Mouse (Mus musculus) heart, postnatal 0 days (tissue): ENCODE measurements around the gene Pigg. TPM values are rescaled to one million over a fixed set of nuclear protein-coding genes. Genes with fewer than 3 reads are reported as not detected.

Experiments used
- ATAC-seq: fragments of 200-750 bp; cut with Nextera tagmentation; 2 replicates; pipeline ENCODE4 v1.8.0; 2017; ENCODE audit warnings: low read depth, moderate number of reproducible peaks, moderate library complexity; ENCODE audit not compliant: insufficient read depth
- DNase-seq: peaks from one replicate; pipeline ENCODE4 v3.0.0-alpha.2; 2016; ENCODE audit warnings: low spot score
- H3K27ac ChIP-seq: fragments of 300-500 bp; sonication (generic); 2 replicates; pipeline ENCODE4 v1.5.1; 2014; ENCODE audit warnings: low read depth, mild to moderate bottlenecking
- H3K27me3 ChIP-seq: fragments of 300-500 bp; sonication (generic); 2 replicates; pipeline ENCODE4 v1.6.1; 2014; ENCODE audit warnings: low read length, mixed read lengths; ENCODE audit not compliant: control insufficient read depth, insufficient read depth
- H3K36me3 ChIP-seq: fragments of 300-500 bp; sonication (generic); replicated peaks from 2 replicates; pipeline ENCODE4 v1.6.1; 2014; ENCODE audit warnings: low read length, mixed read lengths; ENCODE audit not compliant: control insufficient read depth, insufficient read depth
- H3K4me1 ChIP-seq: fragments of 300-500 bp; sonication (generic); 2 replicates; pipeline ENCODE4 v1.6.1; 2014; ENCODE audit warnings: antibody characterized with exemption; ENCODE audit not compliant: control insufficient read depth, insufficient read depth
- H3K4me2 ChIP-seq: fragments of 300-500 bp; sonication (generic); 2 replicates; pipeline ENCODE4 v1.6.1; 2014; ENCODE audit warnings: low read depth, mild to moderate bottlenecking, low read length, moderate library complexity
- H3K4me3 ChIP-seq: fragments of 300-500 bp; sonication (generic); 2 replicates; pipeline ENCODE4 v1.5.1; 2014; ENCODE audit warnings: low read depth, low read length
- H3K9ac ChIP-seq: fragments of 300-500 bp; sonication (generic); replicated peaks from 2 replicates; pipeline ENCODE4 v1.6.1; 2014; ENCODE audit warnings: low read depth, low read length, mixed read lengths
- H3K9me3 ChIP-seq: fragments of 300-500 bp; sonication (generic); replicated peaks from 2 replicates; pipeline ENCODE4 v1.6.1; 2016; ENCODE audit warnings: low read length; ENCODE audit not compliant: control insufficient read depth
- CTCF ChIP-seq: IDR thresholded peaks from 2 replicates; pipeline ENCODE4 v1.5.1; 2016; ENCODE audit warnings: antibody characterized with exemption, control low read depth, low read depth
- EP300 ChIP-seq: IDR thresholded peaks from 2 replicates; pipeline ENCODE4 v1.6.1; 2016; ENCODE audit warnings: antibody characterized with exemption, low read depth
- WGBS: fragments of 180-500 bp; shearing (Covaris S2); extraction: QIAGEN DNeasy Blood & Tissue Kit; methylation state at CpG from one replicate; pipeline ENCODE4 v1.1.7; 2014; 5-methylcytosine and 5-hydroxymethylcytosine counted together
- polyA plus RNA-seq: library from polyadenylated mRNA; unstranded; fragments of >200 nt; fragmentation: Nextera tagmentation; extraction: Ambion mirVana; gene quantifications from 2 replicates; pipeline ENCODE4 v1.2.1, GENCODE M21; 2015
- total RNA-seq: library from RNA; depleted of rRNA; stranded (reverse); fragments of >200 nt; gene quantifications from 2 replicates; pipeline ENCODE4 v1.2.3, GENCODE M21; 2014; ENCODE audit warnings: low replicate concordance; rRNA removed

Pigg gene
- total and polyA plus RNA-seq, 2 experiments from 2014 or later, result 4.6 to 6.5 TPM

- no peak overlapping the region for H3K9ac ChIP-seq
- WGBS, result 44% methylated on average over 1 of the region's 1 CpGs
- H3K4me2 ChIP-seq, result no peak overlapping the region
- DNase-seq (no peak), ATAC-seq (no peak)
- no peak overlapping the region for H3K4me3 ChIP-seq
- H3K4me1 ChIP-seq, result no peaks in the 10 kb centered on the region
- TF ChIP-seq EP300 (no peak), CTCF (no peak)
- peaks cover 22% of the 10 kb centered on the region for H3K27me3 ChIP-seq
- H3K27ac ChIP-seq, result no peak overlapping the region
- no peaks in the 10 kb centered on the region for H3K9me3 ChIP-seq
- H3K36me3 ChIP-seq, result no peaks in the 10 kb centered on the region
Measured at GRCm38 (mm10) chr5:108376059-108376458, 63.6 kb downstream of the Pigg start.

DNA sequence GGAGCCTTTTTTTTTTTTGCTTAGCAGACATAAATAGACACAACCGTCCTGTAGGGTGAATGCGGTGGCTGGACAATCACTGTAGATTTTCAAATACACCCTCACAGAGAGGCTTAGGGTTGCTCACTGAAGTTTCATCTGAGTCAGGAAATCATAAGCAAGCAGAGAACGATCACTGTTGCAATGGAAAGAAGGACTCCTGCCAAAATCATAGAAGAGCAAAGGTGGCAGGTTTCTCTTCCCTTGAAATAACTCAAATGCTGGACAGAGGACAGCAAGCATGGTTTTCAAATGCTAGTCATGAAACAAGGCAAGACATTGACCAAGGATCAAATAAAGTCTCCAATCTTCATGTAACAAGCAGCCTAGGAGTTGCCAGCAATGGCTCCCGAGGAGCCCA lies 65.9 kb downstream of the Pigg start:
- Histone ChIP-seq H3K9ac (no peak overlapping the region), H3K36me3 (no peaks in the 10 kb centered on the region), H3K27me3 (0 out of 2 replicates have a peak, but pooled peaks cover 3% of the 10 kb centered on the region), H3K4me2 (no peak overlapping the region), H3K4me1 (no peaks in the 10 kb centered on the region), H3K9me3 (no peaks in the 10 kb centered on the region), H3K27ac (no peak overlapping the region), H3K4me3 (no peak overlapping the region)
- 53% methylated on average over 4 of the region's 4 CpGs for WGBS
- no peak for DNase-seq
- TF ChIP-seq CTCF (no peak), EP300 (no peak)
- no peak for ATAC-seq

DNA sequence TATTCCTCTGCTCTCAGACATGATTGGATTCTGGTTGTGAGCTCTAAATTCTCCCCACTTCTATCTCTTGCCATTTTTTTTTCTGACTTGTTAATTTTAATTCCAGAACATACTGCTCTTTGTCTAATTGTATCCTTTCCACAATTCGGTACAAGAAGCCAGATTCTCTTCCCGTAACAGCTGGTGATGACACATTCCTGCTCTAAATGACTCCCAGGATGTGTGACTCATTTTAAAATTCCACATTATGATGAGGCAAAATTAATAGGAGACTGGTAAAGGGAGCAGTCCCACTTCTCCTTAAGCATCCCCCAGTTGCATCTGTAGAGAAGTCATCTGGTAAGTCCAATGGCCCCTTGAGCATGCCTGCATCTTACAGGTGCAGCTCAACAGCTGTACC lies 73.2 kb downstream of the Pigg start:
- Histone ChIP-seq H3K27me3 (no peaks in the 10 kb centered on the region), H3K36me3 (no peaks in the 10 kb centered on the region), H3K4me1 (no peaks in the 10 kb centered on the region), H3K27ac (no peak overlapping the region), H3K9me3 (no peaks in the 10 kb centered on the region), H3K4me3 (no peak overlapping the region), H3K9ac (no peak overlapping the region), H3K4me2 (no peak overlapping the region)
- DNase-seq (no peak), ATAC-seq (no peak)
- WGBS, result 64% methylated on average over 2 of the region's 2 CpGs
- TF ChIP-seq EP300 (no peak), CTCF (no peak)

DNA sequence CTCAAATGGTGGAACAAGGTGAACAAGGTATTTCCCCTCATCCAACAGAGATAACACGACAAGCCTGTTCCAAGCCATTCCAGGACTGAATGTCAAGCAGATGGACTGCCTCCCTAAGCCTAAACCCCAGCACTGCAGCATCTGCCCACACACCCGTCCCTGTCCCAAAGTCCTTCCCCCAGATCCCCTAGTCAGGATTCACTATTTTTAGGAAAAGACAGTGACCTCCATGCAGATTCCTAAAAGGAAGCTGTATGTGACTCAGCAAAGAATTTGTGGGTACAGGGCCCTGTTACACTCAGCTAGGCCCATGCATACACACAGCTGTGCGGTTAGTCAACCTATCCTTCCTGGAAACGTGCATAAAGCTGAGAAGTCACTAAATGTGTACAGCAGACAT lies 74.0 kb downstream of the Pigg start:
- Histone ChIP-seq H3K9me3 (no peaks in the 10 kb centered on the region), H3K9ac (no peak overlapping the region), H3K4me3 (no peak overlapping the region), H3K27me3 (no peaks in the 10 kb centered on the region), H3K4me2 (no peak overlapping the region), H3K27ac (no peak overlapping the region), H3K4me1 (no peaks in the 10 kb centered on the region), H3K36me3 (no peaks in the 10 kb centered on the region)
- DNase-seq (no peak), ATAC-seq (no peak)
- TF ChIP-seq CTCF (no peak), EP300 (no peak)
- 54% methylated on average over 4 of the region's 4 CpGs for WGBS

DNA sequence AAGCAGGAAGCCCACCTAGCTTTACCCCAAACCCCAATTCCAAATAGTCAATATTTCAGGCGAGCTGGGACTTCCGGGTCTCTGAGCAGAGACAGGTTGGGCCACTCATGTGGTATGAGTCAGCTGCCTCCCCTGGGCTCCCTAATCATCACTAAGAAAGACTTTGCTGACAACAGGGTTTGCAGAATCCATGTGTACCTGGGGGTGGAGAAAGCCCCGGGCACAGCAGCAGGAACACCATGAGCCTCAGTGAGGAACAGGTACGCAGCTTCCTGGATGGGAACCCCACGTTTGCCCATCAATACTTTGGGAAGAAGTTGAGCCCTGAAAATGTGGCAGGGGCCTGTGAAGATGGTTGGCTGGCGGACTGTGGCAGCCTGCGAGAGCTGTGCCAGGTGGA lies 75.8 kb downstream of the Pigg start, which contains the start of gene Pde6b:
Gene Pde6b, plus strand, starts transcription at position 191 of the 400 bp plus-strand sequence.
- ATAC-seq (no peak), DNase-seq (no peak)
- H3K4me1 ChIP-seq, result no peaks in the 10 kb centered on the region
- H3K4me3 ChIP-seq, result no peak within 1 kb of the TSS
- no peak within 1 kb of the TSS for H3K9ac ChIP-seq
- H3K9me3 ChIP-seq, result no peaks in the 10 kb centered on the region
- 62% methylated on average over 7 of the region's 7 CpGs for WGBS
- TF ChIP-seq EP300 (no peak), CTCF (no peak)
- no peak within 1 kb of the TSS for H3K27ac ChIP-seq
- H3K27me3 ChIP-seq, result no peaks in the 10 kb centered on the region
- no peak within 1 kb of the TSS for H3K4me2 ChIP-seq
- no peaks in the 10 kb centered on the region for H3K36me3 ChIP-seq

GRCm38 (mm10) chr5:108389744-108390143 lies 77.3 kb downstream of the Pigg start:
- WGBS, result 65% methylated on average over 3 of the region's 3 CpGs
- no peaks in the 10 kb centered on the region for H3K4me1 ChIP-seq
- H3K27me3 ChIP-seq, result no peaks in the 10 kb centered on the region
- no peak overlapping the region for H3K4me3 ChIP-seq
- no peak for TF ChIP-seq EP300
- TF ChIP-seq CTCF, result no peak
- no peak overlapping the region for H3K27ac ChIP-seq
- H3K9me3 ChIP-seq, result no peaks in the 10 kb centered on the region
- no peak for DNase-seq
- no peak overlapping the region for H3K4me2 ChIP-seq
- no peak overlapping the region for H3K9ac ChIP-seq
- ATAC-seq, result no peak
- H3K36me3 ChIP-seq, result no peaks in the 10 kb centered on the region

Other genes with a start within 250 kb of the Pigg start
- 20.2 and 33.3 TPM in 2 replicates for gene Mtf2, start 246.9 kb upstream of the Pigg start, total RNA-seq
- gene Mtf2, start 246.9 kb upstream of the Pigg start, polyA plus RNA-seq, result 34.4 and 38.1 TPM in 2 replicates
- gene Tmed5, start 180.0 kb upstream of the Pigg start, total RNA-seq, result 30.1 and 40.4 TPM in 2 replicates
- gene Tmed5, start 180.0 kb upstream of the Pigg start, polyA plus RNA-seq, result 23.2 and 25.8 TPM in 2 replicates
- 1.5 and 10.9 TPM in 2 replicates for gene Ccdc18, start 179.7 kb upstream of the Pigg start, total RNA-seq
- 1.4 and 1.7 TPM in 2 replicates for gene Ccdc18, start 179.7 kb upstream of the Pigg start, polyA plus RNA-seq
- 22.6 and 24.4 TPM in 2 replicates for gene Dr1, start 43.7 kb upstream of the Pigg start, total RNA-seq
- 20.6 and 21.8 TPM in 2 replicates for gene Dr1, start 43.7 kb upstream of the Pigg start, polyA plus RNA-seq
- gene Gm42517, start 55.3 kb downstream of the Pigg start, total RNA-seq, result not detected in 2 replicates
- gene Gm42517, start 55.3 kb downstream of the Pigg start, polyA plus RNA-seq, result not detected in 2 replicates
- not detected in 2 replicates for gene Pde6b, start 75.8 kb downstream of the Pigg start, total RNA-seq
- 0.15 TPM in 1 of 2 replicates, not detected in the other for gene Pde6b, start 75.8 kb downstream of the Pigg start, polyA plus RNA-seq
- gene Atp5k, start 121.8 kb downstream of the Pigg start, total RNA-seq, result 139 and 316 TPM in 2 replicates
- 1,908 and 1,920 TPM in 2 replicates for gene Atp5k, start 121.8 kb downstream of the Pigg start, polyA plus RNA-seq
- gene Mfsd7a, start 136.3 kb downstream of the Pigg start, total RNA-seq, result 0.19 and 1.2 TPM in 2 replicates
- 0.20 and 0.29 TPM in 2 replicates for gene Mfsd7a, start 136.3 kb downstream of the Pigg start, polyA plus RNA-seq
- 18.7 and 31.7 TPM in 2 replicates for gene Pcgf3, start 148.6 kb downstream of the Pigg start, total RNA-seq
- gene Pcgf3, start 148.6 kb downstream of the Pigg start, polyA plus RNA-seq, result 11.0 and 13.9 TPM in 2 replicates
- gene Cplx1, start 237.4 kb downstream of the Pigg start, total RNA-seq, result 0.04 and 0.12 TPM in 2 replicates
- gene Cplx1, start 237.4 kb downstream of the Pigg start, polyA plus RNA-seq, result 0.33 and 0.34 TPM in 2 replicates